Mouse (Mus musculus): ENCODE results near the gene Cacna1d.

The Cacna1d gene

GRCm38 (mm10) chr14:30137961-30138360 is 353.3 kb downstream of the Cacna1d start:
- no peak for DNase-seq

GRCm38 (mm10) chr14:30136965-30137364 is 354.3 kb downstream of the Cacna1d start:
- DNase-seq = peak; percentile 91

- no peak for DNase-seq
Measured at GRCm38 (mm10) chr14:30135351-30135750, 355.9 kb downstream of the Cacna1d start.

GRCm38 (mm10) chr14:30133684-30134083 is 357.6 kb downstream of the Cacna1d start:
- DNase-seq = no peak

- no peak for DNase-seq
Measured at GRCm38 (mm10) chr14:30131256-30131655, 360.0 kb downstream of the Cacna1d start.

GRCm38 (mm10) chr14:30130092-30130491 is 361.2 kb downstream of the Cacna1d start:
- DNase-seq = no peak

GRCm38 (mm10) chr14:30129378-30129777 is 361.9 kb downstream of the Cacna1d start:
- DNase-seq = peak; percentile 36

- DNase-seq = no peak
Measured at GRCm38 (mm10) chr14:30124951-30125690, 366.1 kb downstream of the Cacna1d start.

- DNase-seq = no peak
Measured at GRCm38 (mm10) chr14:30120023-30120422, 371.2 kb downstream of the Cacna1d start.

GRCm38 (mm10) chr14:30113392-30114108 is 377.7 kb downstream of the Cacna1d start:
- DNase-seq = no peak

GRCm38 (mm10) chr14:30109079-30109478 is 382.2 kb downstream of the Cacna1d start:
- no peak for DNase-seq

- DNase-seq = no peak
Measured at GRCm38 (mm10) chr14:30106550-30106949, 384.7 kb downstream of the Cacna1d start.

GRCm38 (mm10) chr14:30105551-30105950 is 385.7 kb downstream of the Cacna1d start:
- DNase-seq = no peak

GRCm38 (mm10) chr14:30103946-30104536 is 387.2 kb downstream of the Cacna1d start:
- no peak for DNase-seq

GRCm38 (mm10) chr14:30097239-30097638 is 394.0 kb downstream of the Cacna1d start:
- peak; percentile 57 for DNase-seq

- no peak for DNase-seq
Measured at GRCm38 (mm10) chr14:30092426-30092825, 398.8 kb downstream of the Cacna1d start.

GRCm38 (mm10) chr14:30092021-30092420 is 399.2 kb downstream of the Cacna1d start:
- DNase-seq = no peak

- no peak for DNase-seq
Measured at GRCm38 (mm10) chr14:30079729-30080128, 411.5 kb downstream of the Cacna1d start.

- DNase-seq = peak; percentile 83
Measured at GRCm38 (mm10) chr14:30078115-30078808, 413.0 kb downstream of the Cacna1d start.

- DNase-seq = no peak
Measured at GRCm38 (mm10) chr14:30075268-30075887, 415.9 kb downstream of the Cacna1d start.

- no peak for DNase-seq
Measured at GRCm38 (mm10) chr14:30068566-30068965, 422.7 kb downstream of the Cacna1d start.

- DNase-seq = no peak
Measured at GRCm38 (mm10) chr14:30066752-30067151, 424.5 kb downstream of the Cacna1d start.

- no peak for DNase-seq
Measured at GRCm38 (mm10) chr14:30064864-30065263, 426.4 kb downstream of the Cacna1d start.
